Mouse (Mus musculus) lung, postnatal 0 days (tissue): ENCODE data around the gene Myh8.

Experiments used
- CTCF ChIP-seq: IDR thresholded peaks from 2 replicates; pipeline ENCODE4 v1.5.1; 2016; ENCODE audit warnings: antibody characterized with exemption, mild to moderate bottlenecking
- EP300 ChIP-seq: IDR thresholded peaks from 2 replicates; pipeline ENCODE4 v1.6.1; 2016; ENCODE audit warnings: antibody characterized with exemption, mild to moderate bottlenecking, control low read depth

DNA sequence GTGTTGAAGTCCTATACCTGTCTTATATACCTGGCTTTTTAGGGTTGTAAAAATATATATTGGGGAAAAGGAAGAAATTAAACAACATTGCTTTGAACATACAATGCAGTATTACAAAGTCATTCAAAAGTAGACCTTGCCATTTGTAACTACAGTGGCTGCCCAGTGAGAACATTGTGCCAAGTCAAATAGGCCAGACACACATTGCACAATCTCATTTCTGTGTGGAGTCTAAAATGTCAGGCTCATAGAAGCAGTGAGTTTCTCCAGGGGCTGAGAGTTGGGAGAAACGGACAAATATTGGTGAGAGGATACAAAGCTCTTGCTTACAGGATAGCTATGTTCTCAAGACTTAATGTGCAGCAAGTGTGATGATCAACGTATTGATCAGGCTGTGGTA lies 47.0 kb upstream of the Myh8 start:
- TF ChIP-seq CTCF (no peak), EP300 (no peak)
